Mouse (Mus musculus): ENCODE measurements around the gene Camk2g. TPM values are rescaled to one million over a fixed set of nuclear protein-coding genes. Genes with fewer than 3 reads are reported as not detected.
A peak's percentile ranks its signal among the peaks of the same experiment; 100 is the strongest.

The Camk2g gene
- polyA plus RNA-seq, 1 experiment from 2014 or later, result 4.1 TPM

- peak; percentile 25 for ATAC-seq (ENCODE audit: low read depth)
- H3K4me1 ChIP-seq (ENCODE audit: control insufficient read depth, low read depth, low read length), result peaks cover 32% of the 10 kb centered on the region
Observed at GRCm38 (mm10) chr14:20733041-20733951, 60.6 kb downstream of the Camk2g start.

DNA sequence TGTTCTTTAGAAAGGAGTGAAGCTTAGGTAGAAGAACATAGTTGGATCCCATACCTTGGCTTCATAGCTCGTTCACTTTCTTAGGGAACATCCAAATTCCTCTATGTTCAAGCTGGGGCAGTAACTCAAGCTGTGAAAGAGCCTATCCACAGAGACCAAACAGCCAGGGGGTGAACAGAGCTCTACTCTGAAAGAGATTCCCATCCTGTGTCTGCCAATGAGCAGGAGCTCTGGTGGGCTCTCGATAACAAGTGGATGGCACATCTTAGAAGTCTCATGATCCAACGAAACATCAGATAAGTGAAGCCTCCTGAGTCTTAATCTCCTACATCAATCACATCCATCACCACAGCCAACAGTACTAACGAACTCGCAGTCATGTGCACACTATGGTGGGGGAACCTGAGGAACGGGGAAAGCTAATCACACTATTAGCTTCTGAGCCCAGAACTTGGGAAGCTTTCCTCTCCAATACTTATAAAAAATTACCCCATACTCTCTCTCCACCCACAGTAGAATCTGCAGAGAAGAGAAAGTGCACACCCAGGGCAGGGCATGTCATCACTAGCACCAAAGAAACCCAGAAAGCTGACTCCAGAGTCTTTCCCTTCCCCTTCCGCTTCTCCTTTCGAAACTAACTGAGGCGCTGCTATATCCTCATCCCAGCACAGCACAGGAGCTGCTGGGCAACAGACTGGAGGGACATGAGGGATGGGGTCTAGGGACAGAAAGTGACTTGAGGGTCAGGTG is 62.9 kb downstream of the Camk2g start:
- Histone ChIP-seq H3K27ac (ENCODE audit: low read length) (no peak overlapping the region), H3K4me1 (ENCODE audit: control insufficient read depth, low read depth, low read length) (peaks cover 22% of the 10 kb centered on the region), H3K27me3 (ENCODE audit: control insufficient read depth, insufficient read depth, low read depth, low read length) (no peaks in the 10 kb centered on the region), H3K9me3 (replicated peaks; ENCODE audit: control insufficient read depth, low read length) (no peaks in the 10 kb centered on the region), H3K4me3 (ENCODE audit: low read depth, low read length) (no peak overlapping the region), H3K9ac (ENCODE audit: low read depth, low read length) (no peak overlapping the region), H3K36me3 (ENCODE audit: control insufficient read depth, insufficient read depth) (peaks cover 33% of the 10 kb centered on the region), H3K4me2 (ENCODE audit: low read depth, low read length) (no peak overlapping the region)
- no peak for ATAC-seq (ENCODE audit: low read depth)
- 75% methylated on average over 9 of the region's 9 CpGs for WGBS (ENCODE audit: insufficient replicate concordance)

More at GRCm38 (mm10) chr14:20733041-20733951, 60.6 kb downstream of the Camk2g start:
- Histone ChIP-seq H3K27me3 (ENCODE audit: control insufficient read depth, insufficient read depth, low read depth, low read length) (no peaks in the 10 kb centered on the region), H3K9me3 (replicated peaks; ENCODE audit: control insufficient read depth, low read length) (no peaks in the 10 kb centered on the region), H3K36me3 (ENCODE audit: control insufficient read depth, insufficient read depth) (peaks cover 17% of the 10 kb centered on the region), H3K4me3 (ENCODE audit: low read depth, low read length) (peak overlapping the region; percentile 84), H3K9ac (ENCODE audit: low read depth, low read length) (peak overlapping the region; percentile 91), H3K27ac (ENCODE audit: low read length) (peak overlapping the region; percentile 86), H3K4me2 (ENCODE audit: low read depth, low read length) (peak overlapping the region; percentile 77)
- 15% methylated on average over 12 of the region's 12 CpGs for WGBS (ENCODE audit: insufficient replicate concordance)

DNA sequence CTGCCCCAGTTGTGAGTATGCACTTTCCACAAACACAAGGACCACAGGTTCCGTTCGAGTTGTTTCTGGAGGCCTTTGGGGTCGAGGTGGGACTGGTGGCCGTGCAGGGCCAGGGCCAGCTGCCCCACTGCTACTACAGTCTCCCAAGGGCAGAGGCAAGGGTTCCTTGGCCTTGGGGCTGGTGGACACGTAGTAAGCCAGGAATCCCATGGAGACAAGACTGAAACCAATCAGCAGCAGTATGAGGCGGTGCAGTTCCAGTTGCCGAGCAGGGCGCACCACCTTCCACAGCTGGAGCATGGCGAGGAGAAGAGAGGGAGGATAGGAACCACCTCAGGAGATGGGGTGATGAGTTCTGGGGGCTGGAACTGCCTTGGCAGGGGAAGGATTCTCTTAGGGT is 64.0 kb downstream of the Camk2g start:
- no peak overlapping the region for H3K4me2 ChIP-seq (ENCODE audit: low read depth, low read length)
- H3K9ac ChIP-seq (ENCODE audit: low read depth, low read length), result no peak overlapping the region
- no peak for ATAC-seq (ENCODE audit: low read depth)
- no peaks in the 10 kb centered on the region for H3K27me3 ChIP-seq (ENCODE audit: control insufficient read depth, insufficient read depth, low read depth, low read length)
- H3K4me1 ChIP-seq (ENCODE audit: control insufficient read depth, low read depth, low read length), result peaks cover 30% of the 10 kb centered on the region
- no peak overlapping the region for H3K27ac ChIP-seq (ENCODE audit: low read length)
- 88% methylated on average over 9 of the region's 9 CpGs for WGBS (ENCODE audit: insufficient replicate concordance)
- no peak overlapping the region for H3K4me3 ChIP-seq (ENCODE audit: low read depth, low read length)
- peaks cover 38% of the 10 kb centered on the region for H3K36me3 ChIP-seq (ENCODE audit: control insufficient read depth, insufficient read depth)
- H3K9me3 ChIP-seq (replicated peaks; ENCODE audit: control insufficient read depth, low read length), result no peaks in the 10 kb centered on the region

- Histone ChIP-seq H3K27ac (ENCODE audit: low read length) (peak overlapping the region; percentile 11), H3K27me3 (ENCODE audit: control insufficient read depth, insufficient read depth, low read depth, low read length) (no peaks in the 10 kb centered on the region), H3K36me3 (ENCODE audit: control insufficient read depth, insufficient read depth) (peaks cover 67% of the 10 kb centered on the region), H3K4me3 (ENCODE audit: low read depth, low read length) (no peak overlapping the region), H3K9me3 (replicated peaks; ENCODE audit: control insufficient read depth, low read length) (no peaks in the 10 kb centered on the region), H3K4me2 (ENCODE audit: low read depth, low read length) (peak overlapping the region; percentile 22), H3K9ac (ENCODE audit: low read depth, low read length) (peak overlapping the region; percentile 38; the same call in 1 of the 2 replicates), H3K4me1 (ENCODE audit: control insufficient read depth, low read depth, low read length) (peaks cover 13% of the 10 kb centered on the region)
- 33% methylated on average over 6 of the region's 6 CpGs for WGBS (ENCODE audit: insufficient replicate concordance)
- ATAC-seq (ENCODE audit: low read depth), result peak; percentile 56
Observed at GRCm38 (mm10) chr14:20725660-20726339, 68.1 kb downstream of the Camk2g start.

GRCm38 (mm10) chr14:20724043-20724442 is 69.8 kb downstream of the Camk2g start:
- no peaks in the 10 kb centered on the region for H3K9me3 ChIP-seq (replicated peaks; ENCODE audit: control insufficient read depth, low read length)
- WGBS (ENCODE audit: insufficient replicate concordance), result 33% methylated on average over 5 of the region's 5 CpGs
- no peak overlapping the region for H3K4me2 ChIP-seq (ENCODE audit: low read depth, low read length)
- H3K4me1 ChIP-seq (ENCODE audit: control insufficient read depth, low read depth, low read length), result peaks cover 13% of the 10 kb centered on the region
- H3K27ac ChIP-seq (ENCODE audit: low read length), result no peak overlapping the region
- no peak for ATAC-seq (ENCODE audit: low read depth)
- no peak overlapping the region for H3K4me3 ChIP-seq (ENCODE audit: low read depth, low read length)
- no peak overlapping the region for H3K9ac ChIP-seq (ENCODE audit: low read depth, low read length)
- no peaks in the 10 kb centered on the region for H3K27me3 ChIP-seq (ENCODE audit: control insufficient read depth, insufficient read depth, low read depth, low read length)
- H3K36me3 ChIP-seq (ENCODE audit: control insufficient read depth, insufficient read depth), result peaks cover 63% of the 10 kb centered on the region

- WGBS (ENCODE audit: insufficient replicate concordance), result 91% methylated on average over 12 of the region's 12 CpGs
- Histone ChIP-seq H3K4me2 (ENCODE audit: low read depth, low read length) (no peak overlapping the region), H3K36me3 (ENCODE audit: control insufficient read depth, insufficient read depth) (peaks cover 55% of the 10 kb centered on the region), H3K27me3 (ENCODE audit: control insufficient read depth, insufficient read depth, low read depth, low read length) (no peaks in the 10 kb centered on the region), H3K4me1 (ENCODE audit: control insufficient read depth, low read depth, low read length) (peaks cover 13% of the 10 kb centered on the region), H3K9me3 (replicated peaks; ENCODE audit: control insufficient read depth, low read length) (no peaks in the 10 kb centered on the region), H3K9ac (ENCODE audit: low read depth, low read length) (no peak overlapping the region), H3K4me3 (ENCODE audit: low read depth, low read length) (no peak overlapping the region), H3K27ac (ENCODE audit: low read length) (no peak overlapping the region)
- ATAC-seq (ENCODE audit: low read depth), result no peak
Observed at GRCm38 (mm10) chr14:20723006-20723405, 70.9 kb downstream of the Camk2g start.

DNA sequence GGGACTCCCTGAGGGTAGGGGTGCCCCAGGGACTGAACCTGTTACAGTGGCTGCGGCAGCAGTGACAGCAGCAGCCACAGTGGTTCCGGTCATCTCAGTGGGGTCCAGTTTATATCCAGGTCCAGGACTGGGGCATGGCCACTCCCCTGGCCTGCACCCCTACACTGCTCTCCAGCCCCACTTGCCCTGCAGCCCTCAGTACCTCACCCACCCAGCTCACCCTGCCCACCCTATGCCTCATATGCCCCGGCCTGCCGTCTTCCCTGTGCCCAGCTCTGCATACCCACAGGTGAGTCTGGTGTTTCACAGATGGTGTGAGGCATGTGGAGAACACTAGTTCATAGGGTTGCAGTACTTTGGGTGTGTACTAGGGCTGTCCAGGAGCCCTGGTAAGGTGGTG is 72.5 kb downstream of the Camk2g start:
- no peak overlapping the region for H3K27ac ChIP-seq (ENCODE audit: low read length)
- ATAC-seq (ENCODE audit: low read depth), result no peak
- H3K4me2 ChIP-seq (ENCODE audit: low read depth, low read length), result no peak overlapping the region
- no peak overlapping the region for H3K4me3 ChIP-seq (ENCODE audit: low read depth, low read length)
- peaks cover 50% of the 10 kb centered on the region for H3K36me3 ChIP-seq (ENCODE audit: control insufficient read depth, insufficient read depth)
- no peaks in the 10 kb centered on the region for H3K27me3 ChIP-seq (ENCODE audit: control insufficient read depth, insufficient read depth, low read depth, low read length)
- no peaks in the 10 kb centered on the region for H3K9me3 ChIP-seq (replicated peaks; ENCODE audit: control insufficient read depth, low read length)
- H3K4me1 ChIP-seq (ENCODE audit: control insufficient read depth, low read depth, low read length), result peaks cover 13% of the 10 kb centered on the region
- WGBS (ENCODE audit: insufficient replicate concordance), result 76% methylated on average over 4 of the region's 4 CpGs
- H3K9ac ChIP-seq (ENCODE audit: low read depth, low read length), result no peak overlapping the region

GRCm38 (mm10) chr14:20719767-20720166 is 74.1 kb downstream of the Camk2g start:
- Histone ChIP-seq H3K36me3 (ENCODE audit: control insufficient read depth, insufficient read depth) (peaks cover 44% of the 10 kb centered on the region), H3K27me3 (ENCODE audit: control insufficient read depth, insufficient read depth, low read depth, low read length) (no peaks in the 10 kb centered on the region), H3K9ac (ENCODE audit: low read depth, low read length) (no peak overlapping the region), H3K4me1 (ENCODE audit: control insufficient read depth, low read depth, low read length) (peaks cover 2% of the 10 kb centered on the region; the same call in 1 of the 2 replicates), H3K9me3 (replicated peaks; ENCODE audit: control insufficient read depth, low read length) (no peaks in the 10 kb centered on the region), H3K4me3 (ENCODE audit: low read depth, low read length) (no peak overlapping the region), H3K4me2 (ENCODE audit: low read depth, low read length) (no peak overlapping the region), H3K27ac (ENCODE audit: low read length) (no peak overlapping the region)
- whole genome bisulfite sequencing (ENCODE audit: insufficient replicate concordance), result 85% methylated on average over 12 of the region's 12 CpGs
- no peak for ATAC-seq (ENCODE audit: low read depth)
